Mouse (Mus musculus): ENCODE results near the gene Col9a1. TPM values are rescaled to one million over a fixed set of nuclear protein-coding genes. Genes with fewer than 3 reads are reported as not detected.

Col9a1 gene
- total RNA-seq, 1 experiment from 2014 or later, result not detected

DNA sequence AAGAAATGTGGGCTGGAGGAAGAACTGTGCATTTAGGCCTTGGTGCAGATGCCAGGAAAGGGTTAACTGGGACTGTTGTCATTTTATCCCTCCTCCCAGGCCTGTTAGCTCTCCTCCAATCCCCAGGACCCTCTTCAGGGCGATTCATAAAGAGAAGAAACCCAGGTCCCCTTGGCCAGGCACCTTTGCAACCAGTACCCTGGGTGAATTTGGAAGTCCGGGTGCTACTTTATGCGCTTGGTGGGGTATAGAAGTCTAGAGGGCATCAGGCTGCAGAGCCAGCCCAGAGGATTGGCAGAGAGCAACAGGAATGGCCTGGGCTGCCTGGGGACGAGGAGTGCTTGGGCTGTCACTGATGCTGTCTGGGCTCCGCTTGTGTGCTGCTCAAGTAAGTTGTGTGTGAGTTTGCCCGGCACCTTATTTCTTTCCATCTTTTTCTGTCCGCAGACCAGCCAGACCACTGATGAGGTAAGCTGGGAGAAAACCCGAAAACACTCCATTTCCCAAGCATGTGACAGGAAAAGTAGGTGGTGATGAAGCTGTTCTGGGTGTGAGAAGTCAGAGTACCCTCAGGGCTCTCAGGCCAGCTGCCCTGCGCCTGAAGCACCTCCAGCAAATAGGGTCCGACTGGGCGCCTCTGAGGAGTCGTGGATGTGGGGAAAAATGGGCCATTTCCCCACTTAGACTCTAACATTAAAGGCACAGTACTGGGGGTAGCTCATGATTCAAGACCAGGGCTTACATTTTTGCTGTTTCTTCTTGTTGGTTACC is 17.8 kb downstream of the Col9a1 start:
- no peak for ATAC-seq (replicated peaks in 1 of 2; ENCODE audit: insufficient read depth in 1 of 2, low FRiP score in 2 of 2, low TSS enrichment in 1 of 2, low read depth in 1 of 2, poor library complexity in 2 of 2, severe bottlenecking in 2 of 2)

DNA sequence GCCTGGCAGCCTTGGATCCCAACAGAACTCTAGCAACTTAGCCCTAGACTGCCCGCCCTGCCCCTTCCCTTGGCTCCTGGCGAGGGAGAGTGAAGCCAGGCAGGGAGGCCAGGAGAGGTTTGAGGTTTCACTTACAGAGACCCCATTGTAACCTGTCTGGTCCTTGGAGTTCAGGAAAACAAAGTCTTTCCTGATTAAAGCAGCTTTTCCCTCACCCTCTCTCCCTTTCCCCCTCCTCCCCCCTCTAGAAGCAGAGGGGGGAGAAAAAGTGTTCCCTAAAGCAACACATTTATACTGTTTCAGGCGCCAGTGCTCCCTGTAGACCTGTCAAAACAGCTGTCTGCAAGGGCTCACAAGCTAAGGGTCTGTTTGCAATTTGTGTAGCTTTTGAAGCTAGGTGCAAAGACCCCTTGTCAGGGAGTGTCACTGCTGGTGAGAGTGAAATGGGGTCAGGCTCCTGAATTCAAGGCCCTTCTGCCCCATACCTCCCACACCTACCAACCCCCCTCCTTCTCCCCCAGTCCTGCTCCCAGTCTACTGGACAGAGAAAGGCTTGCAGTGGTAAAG is 18.6 kb downstream of the Col9a1 start:
- no peak for ATAC-seq (replicated peaks in 1 of 2; ENCODE audit: insufficient read depth in 1 of 2, low FRiP score in 2 of 2, low TSS enrichment in 1 of 2, low read depth in 1 of 2, poor library complexity in 2 of 2, severe bottlenecking in 2 of 2)

DNA sequence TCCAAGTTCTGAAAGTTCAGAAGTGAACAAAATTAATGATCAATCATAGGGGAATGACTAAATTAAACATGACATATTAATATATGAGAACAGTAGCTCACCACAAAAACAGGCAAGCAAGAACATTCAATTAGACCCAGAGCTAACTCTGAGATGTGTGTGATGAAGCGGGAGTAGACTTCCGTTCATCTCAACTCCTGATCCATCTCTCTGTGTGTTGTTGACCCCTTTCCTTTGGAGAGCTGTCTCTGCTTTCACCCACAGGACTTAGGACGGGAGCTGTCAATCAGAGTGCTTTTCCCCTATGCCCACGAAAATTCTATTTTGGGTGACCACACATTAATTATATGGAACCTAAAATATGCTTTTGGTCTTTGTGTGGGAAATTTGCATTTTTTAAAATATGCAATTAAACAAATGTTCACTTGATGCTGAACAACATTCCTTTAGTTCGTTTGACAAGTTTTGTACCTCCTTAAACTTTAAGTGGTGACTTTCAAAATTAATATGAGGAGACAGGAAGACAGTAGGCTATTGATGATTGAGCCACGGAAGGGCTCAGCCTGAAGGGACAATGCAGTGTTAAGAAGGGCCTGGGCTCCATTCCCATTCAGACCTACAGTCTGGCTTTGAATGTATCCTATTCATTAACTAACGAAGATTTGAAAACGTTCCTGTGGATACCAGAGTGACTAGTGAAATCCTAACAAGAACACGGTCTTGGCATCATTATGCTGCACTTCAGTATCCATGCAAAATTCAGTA is 34.4 kb downstream of the Col9a1 start:
- ATAC-seq (replicated peaks in 1 of 2; ENCODE audit: insufficient read depth in 1 of 2, low FRiP score in 2 of 2, low TSS enrichment in 1 of 2, low read depth in 1 of 2, poor library complexity in 2 of 2, severe bottlenecking in 2 of 2), result no peak

DNA sequence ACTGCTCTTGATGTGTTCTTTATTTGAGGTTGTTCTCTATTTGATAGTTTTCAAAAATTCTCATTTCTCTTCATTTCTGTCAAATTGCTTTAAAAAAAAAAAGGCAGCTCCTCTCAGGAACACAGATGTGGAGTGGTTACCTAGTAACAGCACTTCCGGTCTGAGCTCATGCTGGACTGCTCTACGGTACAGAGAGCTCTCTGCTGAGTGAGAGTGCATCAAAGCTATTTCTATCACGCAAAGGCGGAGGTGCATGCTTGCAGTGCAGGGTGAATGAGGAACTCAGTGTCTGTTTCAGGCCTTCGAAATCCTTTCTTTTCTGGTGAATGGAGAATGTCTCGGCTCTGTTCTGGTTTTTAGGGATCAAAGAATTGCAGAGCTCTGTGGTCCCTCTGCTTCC is 41.6 kb downstream of the Col9a1 start:
- no peak for ATAC-seq (replicated peaks in 1 of 2; ENCODE audit: insufficient read depth in 1 of 2, low FRiP score in 2 of 2, low TSS enrichment in 1 of 2, low read depth in 1 of 2, poor library complexity in 2 of 2, severe bottlenecking in 2 of 2)

DNA sequence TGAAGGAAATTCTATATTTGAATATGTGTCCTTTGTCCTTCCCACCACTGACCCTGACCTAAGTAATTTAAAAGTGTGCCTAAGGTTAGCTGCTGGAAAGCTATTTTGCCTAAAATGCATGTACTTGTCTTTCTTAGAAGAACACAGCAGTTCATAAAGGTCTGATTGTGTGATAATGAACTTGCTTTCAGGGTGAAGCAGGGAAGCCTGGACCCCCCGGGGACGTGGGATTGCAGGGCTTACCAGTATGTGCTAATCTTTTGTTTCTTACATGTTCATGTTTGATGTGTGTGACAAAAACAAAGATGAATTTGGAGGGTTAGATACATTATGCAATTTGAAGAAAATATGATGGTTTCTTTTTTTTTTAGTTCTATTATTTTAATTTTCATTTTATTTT is 44.8 kb downstream of the Col9a1 start:
- ATAC-seq (replicated peaks in 1 of 2; ENCODE audit: insufficient read depth in 1 of 2, low FRiP score in 2 of 2, low TSS enrichment in 1 of 2, low read depth in 1 of 2, poor library complexity in 2 of 2, severe bottlenecking in 2 of 2), result no peak

DNA sequence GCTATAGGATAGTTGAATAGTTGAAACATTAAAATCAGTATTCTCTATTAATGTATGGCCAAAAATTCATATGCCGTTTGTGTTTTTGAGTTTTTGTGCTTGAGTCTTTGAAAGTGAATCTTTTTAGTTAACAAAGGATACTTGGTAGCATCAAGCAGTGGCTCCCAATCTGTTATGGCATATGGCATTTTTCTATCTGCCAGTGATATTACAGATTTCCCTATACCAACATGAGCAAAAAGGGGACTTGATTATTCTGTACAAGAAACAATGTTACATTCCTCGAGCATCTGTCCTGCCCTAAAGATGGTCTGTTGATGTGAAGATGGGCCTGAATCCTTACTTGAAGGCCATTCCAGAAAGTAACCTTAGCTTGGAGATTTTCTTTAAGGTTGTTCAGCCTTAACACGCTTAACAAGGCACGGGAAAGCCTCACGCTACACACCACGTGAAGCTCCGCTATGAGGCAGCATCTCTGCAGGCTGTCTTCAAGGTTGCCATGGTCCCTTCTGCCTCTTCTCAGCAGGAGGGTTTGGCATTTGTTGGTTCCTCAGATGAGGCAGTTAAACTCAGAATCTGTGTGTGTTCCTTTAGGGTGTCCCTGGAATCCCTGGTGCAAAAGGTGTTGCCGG is 45.7 kb downstream of the Col9a1 start:
- no peak for ATAC-seq (replicated peaks in 1 of 2; ENCODE audit: insufficient read depth in 1 of 2, low FRiP score in 2 of 2, low TSS enrichment in 1 of 2, low read depth in 1 of 2, poor library complexity in 2 of 2, severe bottlenecking in 2 of 2)

DNA sequence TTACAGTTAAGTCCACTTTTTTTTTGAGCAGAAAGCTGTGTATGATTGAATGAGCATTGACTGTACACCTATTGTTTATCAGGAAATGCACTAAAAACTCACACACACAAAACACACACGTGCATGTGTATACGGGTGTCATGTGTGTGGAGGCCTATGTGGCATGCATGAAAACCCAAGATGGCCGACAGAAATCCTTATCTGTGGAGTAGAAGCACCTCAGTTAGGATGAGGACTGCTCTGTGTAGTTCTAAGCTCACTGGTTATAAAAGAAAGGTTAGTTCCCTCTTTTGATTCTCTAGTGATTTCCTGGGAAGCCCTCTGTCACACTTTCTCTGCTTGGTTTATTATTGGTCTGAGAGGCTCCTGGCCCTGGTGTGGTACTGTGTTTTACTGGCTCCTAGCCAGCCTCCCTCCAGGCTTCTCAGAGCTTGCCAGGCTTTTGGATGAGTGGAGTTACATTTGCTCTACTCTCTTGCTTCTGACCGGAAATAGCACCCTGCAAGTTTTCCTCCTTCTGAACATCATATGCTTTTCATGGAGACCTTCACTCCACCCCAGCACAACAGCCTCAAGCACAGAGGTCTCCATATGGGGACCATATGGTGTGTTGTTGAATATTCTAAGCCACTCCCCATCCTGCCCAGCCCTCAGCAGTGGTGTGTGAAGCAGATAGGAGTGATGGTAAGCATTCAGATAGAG is 48.6 kb downstream of the Col9a1 start:
- no peak for ATAC-seq (replicated peaks in 1 of 2; ENCODE audit: insufficient read depth in 1 of 2, low FRiP score in 2 of 2, low TSS enrichment in 1 of 2, low read depth in 1 of 2, poor library complexity in 2 of 2, severe bottlenecking in 2 of 2)

DNA sequence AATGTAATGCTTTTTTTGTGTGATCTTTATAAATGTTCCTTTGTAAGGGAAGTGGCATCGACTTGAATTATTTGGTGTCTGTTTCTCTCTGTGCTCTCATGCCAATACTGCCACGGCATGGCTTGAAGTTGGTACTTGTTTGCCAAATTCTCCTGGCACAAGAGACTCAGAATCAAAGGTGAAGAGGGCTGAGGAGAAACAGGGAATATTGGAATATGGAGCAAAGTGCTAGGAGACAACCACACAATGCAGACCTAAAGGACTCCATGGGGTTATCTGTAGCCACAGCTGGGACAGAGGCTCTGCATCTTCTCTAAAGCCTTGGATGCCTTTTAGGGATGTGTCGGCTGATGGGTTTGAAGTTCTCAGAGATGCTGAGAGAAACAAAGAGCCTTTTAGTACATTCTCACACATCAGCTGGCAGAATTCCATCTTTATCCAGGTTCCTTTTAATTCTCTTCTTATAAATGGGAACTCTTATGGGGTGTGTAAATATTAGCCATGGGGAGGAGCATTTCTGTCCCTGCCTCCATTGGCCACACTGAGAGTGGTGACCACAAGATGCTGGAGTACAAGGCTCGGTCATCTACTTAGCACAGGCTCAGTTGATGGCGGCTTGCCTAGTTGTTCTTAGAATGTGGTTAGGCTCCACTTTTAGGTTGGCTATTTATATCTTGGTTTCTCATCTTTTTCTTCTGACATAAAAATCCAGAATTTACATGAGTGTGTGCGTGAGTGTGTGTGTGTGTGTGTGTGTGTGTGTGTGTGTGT is 49.7 kb downstream of the Col9a1 start:
- no peak for ATAC-seq (replicated peaks in 1 of 2; ENCODE audit: insufficient read depth in 1 of 2, low FRiP score in 2 of 2, low TSS enrichment in 1 of 2, low read depth in 1 of 2, poor library complexity in 2 of 2, severe bottlenecking in 2 of 2)

DNA sequence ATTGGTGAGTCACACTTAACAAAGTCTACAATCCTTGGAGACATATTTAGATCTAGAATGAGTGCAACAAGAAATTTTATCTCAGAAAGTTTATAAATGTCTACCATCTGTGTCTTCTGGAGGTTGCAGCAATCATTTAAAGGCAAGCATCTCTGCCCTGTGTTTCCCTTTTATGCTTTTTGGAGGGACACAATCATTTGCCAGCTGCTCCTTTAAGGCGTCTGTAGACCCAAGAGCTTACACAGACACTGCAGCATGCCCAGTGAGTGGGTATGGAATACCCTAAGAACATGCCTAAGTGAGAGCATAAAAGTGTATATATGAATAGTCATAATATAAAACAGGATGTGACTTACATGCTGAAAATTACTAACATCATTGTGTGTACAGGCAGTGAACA is 52.1 kb downstream of the Col9a1 start:
- no peak for ATAC-seq (replicated peaks in 1 of 2; ENCODE audit: insufficient read depth in 1 of 2, low FRiP score in 2 of 2, low TSS enrichment in 1 of 2, low read depth in 1 of 2, poor library complexity in 2 of 2, severe bottlenecking in 2 of 2)

DNA sequence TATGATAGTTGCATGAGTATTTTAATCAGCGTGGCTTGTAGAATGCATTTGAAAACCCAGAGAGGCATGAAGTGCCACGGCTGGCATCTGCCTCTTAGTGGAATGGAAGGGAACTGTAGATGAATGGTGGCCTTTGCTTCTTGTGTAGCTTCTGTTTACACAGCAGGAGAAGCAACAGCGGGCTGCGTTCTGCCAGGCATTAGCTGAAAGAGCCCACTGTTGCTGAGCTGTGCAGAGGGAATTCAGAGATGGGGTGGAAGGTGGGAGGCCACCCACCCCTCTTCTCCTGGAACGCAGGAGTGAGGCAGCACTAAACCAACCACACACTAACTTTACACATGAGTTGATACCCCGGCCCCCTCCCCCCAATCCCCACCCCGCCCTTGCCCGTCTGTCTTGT is 53.0 kb downstream of the Col9a1 start:
- no peak for ATAC-seq (replicated peaks in 1 of 2; ENCODE audit: insufficient read depth in 1 of 2, low FRiP score in 2 of 2, low TSS enrichment in 1 of 2, low read depth in 1 of 2, poor library complexity in 2 of 2, severe bottlenecking in 2 of 2)

DNA sequence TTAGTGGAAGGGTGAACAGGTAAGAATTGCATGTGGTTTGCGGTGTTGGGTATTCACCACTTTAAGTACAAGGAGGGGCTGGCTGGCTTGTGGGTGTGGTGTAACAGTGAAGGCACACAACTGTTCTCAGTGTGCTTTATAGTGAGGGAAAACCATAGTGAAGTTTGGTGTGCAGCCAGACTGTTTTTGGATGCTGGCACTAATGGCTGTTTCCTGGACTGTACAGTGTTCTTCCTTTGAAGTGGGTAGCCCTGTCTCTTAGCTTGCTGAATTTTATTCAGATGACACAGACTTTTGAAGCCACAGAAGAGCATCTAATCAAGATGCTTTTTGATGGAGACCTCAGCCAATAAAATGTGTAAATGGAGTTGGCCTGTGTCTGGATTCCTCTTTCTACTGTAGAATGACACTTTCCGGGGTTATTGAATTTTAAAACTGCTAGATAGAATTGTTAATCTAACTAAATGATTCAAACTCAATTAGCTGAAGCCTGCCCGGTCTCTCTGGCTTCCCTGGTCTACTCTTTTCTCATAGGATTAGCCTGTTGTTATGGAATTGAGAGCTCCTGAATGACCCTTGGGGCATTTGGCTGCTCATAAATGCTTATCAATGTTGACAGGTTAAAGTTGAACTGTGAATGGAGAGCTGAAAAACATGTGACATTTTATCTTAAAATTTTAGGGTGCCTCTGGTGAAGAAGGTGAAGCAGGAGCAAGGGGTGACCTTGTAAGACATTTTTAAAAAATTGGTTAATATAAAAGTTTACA is 54.3 kb downstream of the Col9a1 start:
- no peak for ATAC-seq (replicated peaks in 1 of 2; ENCODE audit: insufficient read depth in 1 of 2, low FRiP score in 2 of 2, low TSS enrichment in 1 of 2, low read depth in 1 of 2, poor library complexity in 2 of 2, severe bottlenecking in 2 of 2)

DNA sequence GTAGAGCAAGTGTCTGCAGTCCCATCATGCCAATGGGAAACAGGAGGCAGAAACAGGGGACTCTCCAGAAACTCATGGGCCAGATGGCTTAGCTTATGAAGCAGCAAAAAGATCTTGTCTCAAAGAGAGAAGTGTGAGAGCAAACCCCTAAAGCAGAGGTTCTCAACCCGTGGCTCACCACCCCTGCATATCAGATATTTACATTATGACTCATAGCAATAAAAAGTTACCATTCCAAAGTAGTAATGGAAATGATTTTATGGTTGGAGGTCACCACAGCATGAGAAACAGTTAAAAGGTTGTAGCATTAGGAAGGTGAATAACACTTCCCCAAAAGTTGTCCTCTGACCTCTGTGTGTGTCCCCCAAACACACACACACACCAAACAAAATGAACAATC is 58.9 kb downstream of the Col9a1 start:
- no peak for ATAC-seq (replicated peaks in 1 of 2; ENCODE audit: insufficient read depth in 1 of 2, low FRiP score in 2 of 2, low TSS enrichment in 1 of 2, low read depth in 1 of 2, poor library complexity in 2 of 2, severe bottlenecking in 2 of 2)

DNA sequence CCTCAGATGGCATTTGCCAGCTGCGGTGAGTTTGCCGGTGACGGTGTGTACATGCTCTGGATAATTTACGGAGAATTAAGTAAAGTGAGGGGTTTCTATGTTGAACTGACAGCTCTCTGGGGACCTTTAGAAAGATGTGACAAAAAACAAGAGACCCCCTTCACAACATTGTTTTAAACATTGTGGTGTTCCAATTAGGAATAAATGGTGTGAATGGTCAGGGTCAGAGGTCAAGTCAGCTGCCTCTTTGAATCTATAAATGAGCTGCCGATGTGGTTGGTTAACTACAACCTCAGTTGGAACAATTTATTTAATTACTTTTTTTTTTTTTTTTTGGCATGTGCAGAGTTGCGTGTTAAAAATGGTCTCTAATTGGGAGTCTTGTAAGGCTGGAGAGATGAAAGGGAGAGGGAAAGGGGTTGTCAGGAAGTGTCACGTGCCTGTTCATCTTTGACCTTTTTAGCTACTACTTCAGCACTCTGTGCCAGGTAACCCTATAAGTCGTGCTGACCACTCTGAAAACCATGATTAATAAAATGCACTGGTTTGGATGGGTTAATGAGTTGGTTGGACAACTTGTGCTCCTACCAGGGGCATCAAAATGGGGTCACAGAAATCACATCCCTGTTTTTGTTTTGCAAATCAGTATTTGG is 62.8 kb downstream of the Col9a1 start:
- no peak for ATAC-seq (replicated peaks in 1 of 2; ENCODE audit: insufficient read depth in 1 of 2, low FRiP score in 2 of 2, low TSS enrichment in 1 of 2, low read depth in 1 of 2, poor library complexity in 2 of 2, severe bottlenecking in 2 of 2)

DNA sequence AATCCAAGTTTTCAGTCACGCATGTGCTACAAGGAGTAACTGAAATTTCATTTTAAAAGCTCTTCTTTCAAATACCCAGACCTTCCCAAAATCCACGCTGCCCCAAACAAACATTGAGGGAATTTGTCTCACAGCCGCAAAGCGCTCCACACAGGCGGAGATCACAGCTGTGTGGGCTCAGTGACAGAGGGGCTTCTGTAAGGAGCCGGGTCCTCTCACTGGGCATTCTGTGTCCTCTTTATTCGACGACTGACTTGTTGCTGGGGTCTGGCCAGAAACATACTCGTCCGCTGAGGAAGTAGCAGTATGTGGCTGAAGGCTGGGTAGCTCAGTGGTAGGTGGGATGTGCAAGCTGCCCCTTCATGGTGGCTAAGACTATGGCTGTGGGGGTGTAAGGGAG is 67.5 kb downstream of the Col9a1 start:
- ATAC-seq (replicated peaks in 1 of 2; ENCODE audit: insufficient read depth in 1 of 2, low FRiP score in 2 of 2, low TSS enrichment in 1 of 2, low read depth in 1 of 2, poor library complexity in 2 of 2, severe bottlenecking in 2 of 2), result no peak

DNA sequence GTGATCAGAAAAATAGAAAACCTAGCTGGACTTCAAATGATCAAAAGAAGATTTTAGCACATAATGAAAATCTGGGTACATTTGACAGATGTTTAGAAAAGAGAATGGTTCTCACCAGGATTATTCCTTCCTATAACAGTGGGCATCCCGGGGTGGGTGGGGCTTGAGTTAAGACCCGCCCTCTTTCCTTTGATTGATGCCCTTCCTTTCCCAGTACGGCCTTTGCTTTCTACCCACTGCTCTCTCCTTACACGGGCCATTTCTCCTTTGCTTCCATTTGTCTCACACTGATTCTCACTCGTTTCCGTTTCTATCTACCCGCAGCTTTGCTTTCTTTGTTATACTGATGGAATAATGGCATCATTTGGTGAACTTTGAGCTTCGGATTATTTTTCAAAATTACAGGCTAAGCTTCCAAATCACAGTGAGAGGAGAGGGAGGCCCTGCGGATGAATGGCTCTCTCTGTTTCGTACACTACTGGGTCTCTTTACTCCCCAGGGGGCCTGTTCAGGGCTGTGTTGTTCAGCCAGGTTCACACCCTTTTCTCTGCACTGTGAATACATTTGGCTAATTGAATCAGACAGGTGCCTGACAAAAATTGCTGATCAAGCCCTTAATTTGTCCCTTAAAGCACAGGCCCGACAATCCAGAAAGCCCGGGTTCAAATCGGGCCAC is 68.4 kb downstream of the Col9a1 start:
- no peak for ATAC-seq (replicated peaks in 1 of 2; ENCODE audit: insufficient read depth in 1 of 2, low FRiP score in 2 of 2, low TSS enrichment in 1 of 2, low read depth in 1 of 2, poor library complexity in 2 of 2, severe bottlenecking in 2 of 2)
